Mouse (Mus musculus) erythroblast, embryonic 14.5 days (primary cell): ENCODE measurements around the gene Olfr1012. TPM values are rescaled to one million over a fixed set of nuclear protein-coding genes. Genes with fewer than 3 reads are reported as not detected.

ENCODE experiments used
- H3K27me3 ChIP-seq: 2 replicates; pipeline ENCODE4 v1.6.1; 2012; ENCODE audit warnings: inconsistent platforms; ENCODE audit not compliant: control insufficient read depth
- H3K36me3 ChIP-seq: 2 replicates; pipeline ENCODE4 v1.6.1; 2012; ENCODE audit warnings: mild to moderate bottlenecking, inconsistent platforms; ENCODE audit not compliant: control insufficient read depth
- H3K4me1 ChIP-seq: 2 replicates; pipeline ENCODE4 v1.6.1; 2012; ENCODE audit warnings: inconsistent platforms; ENCODE audit not compliant: control insufficient read depth
- H3K4me3 ChIP-seq: replicated peaks from 2 replicates; pipeline ENCODE3; 2012; ENCODE audit warnings: moderate library complexity, mild to moderate bottlenecking, inconsistent platforms
- H3K9me3 ChIP-seq: 2 replicates; pipeline ENCODE4 v1.6.1; 2012; ENCODE audit warnings: low read length, inconsistent platforms, mixed read lengths; ENCODE audit not compliant: control insufficient read depth
- GATA1 ChIP-seq: IDR thresholded peaks from 2 replicates; pipeline ENCODE4 v1.6.1; 2012; ENCODE audit warnings: low read length, inconsistent platforms, mixed read lengths
- TAL1 ChIP-seq: IDR thresholded peaks from 3 replicates; pipeline ENCODE4 v1.6.1; 2012; ENCODE audit warnings: low read length, inconsistent platforms, mixed read lengths
- polyA plus RNA-seq: library from polyadenylated mRNA; stranded (reverse); fragments of >175 nt; gene quantifications from 2 replicates; pipeline ENCODE4 v1.2.3, GENCODE M21; 2012

Gene Olfr1012
- polyA plus RNA-seq, result not detected in 2 replicates

DNA sequence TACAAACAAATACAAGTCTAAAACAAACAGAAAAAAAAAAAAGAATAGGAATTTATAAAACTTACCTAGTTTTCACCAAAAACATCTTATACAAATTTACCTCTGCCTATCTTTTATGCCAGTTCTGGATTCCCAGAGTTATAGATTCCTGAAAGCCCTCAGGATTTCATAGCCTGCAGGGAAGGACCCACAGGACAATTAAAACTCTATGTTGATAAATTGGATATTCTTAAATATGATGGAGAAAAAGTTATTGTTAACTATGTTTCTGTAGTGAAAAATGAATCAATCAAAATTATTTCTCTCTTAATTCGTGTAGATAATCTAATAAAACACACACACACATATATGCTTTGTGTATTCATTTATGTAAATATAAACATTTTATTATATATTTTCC is at the start of gene Olfr1012:
Gene Olfr1012 (minus strand): TSS at position 101 of the 400 bp plus-strand sequence.
- Histone ChIP-seq H3K9me3 (no peaks in the 10 kb centered on the region), H3K27me3 (no peaks in the 10 kb centered on the region), H3K36me3 (no peaks in the 10 kb centered on the region), H3K4me1 (no peaks in the 10 kb centered on the region), H3K4me3 (no peak within 1 kb of the TSS)
- TF ChIP-seq TAL1 (no peak), GATA1 (no peak)

DNA sequence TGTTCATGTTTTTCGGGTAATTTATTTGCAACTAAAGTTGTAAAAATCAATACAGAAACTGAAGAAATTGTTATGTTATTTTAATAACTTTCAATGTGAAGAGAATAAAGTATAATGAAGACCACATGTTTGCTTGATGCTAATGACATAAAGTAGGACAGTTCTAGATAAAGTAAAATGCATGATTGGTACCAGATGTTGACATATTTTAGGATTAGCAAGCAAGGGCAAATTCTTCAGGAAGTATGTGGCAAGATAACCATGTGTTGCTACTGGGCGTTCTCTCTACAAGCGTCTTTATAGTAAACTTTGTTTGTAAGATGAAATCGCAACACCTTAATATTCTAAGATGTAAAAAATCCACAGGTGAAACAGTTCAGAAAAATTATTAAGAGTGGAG is 41.9 kb upstream of the Olfr1012 start:
- no peak for TF ChIP-seq GATA1
- TF ChIP-seq TAL1, result no peak
- Histone ChIP-seq H3K4me3 (no peak overlapping the region), H3K9me3 (no peaks in the 10 kb centered on the region), H3K36me3 (no peaks in the 10 kb centered on the region), H3K27me3 (no peaks in the 10 kb centered on the region), H3K4me1 (no peaks in the 10 kb centered on the region)

DNA sequence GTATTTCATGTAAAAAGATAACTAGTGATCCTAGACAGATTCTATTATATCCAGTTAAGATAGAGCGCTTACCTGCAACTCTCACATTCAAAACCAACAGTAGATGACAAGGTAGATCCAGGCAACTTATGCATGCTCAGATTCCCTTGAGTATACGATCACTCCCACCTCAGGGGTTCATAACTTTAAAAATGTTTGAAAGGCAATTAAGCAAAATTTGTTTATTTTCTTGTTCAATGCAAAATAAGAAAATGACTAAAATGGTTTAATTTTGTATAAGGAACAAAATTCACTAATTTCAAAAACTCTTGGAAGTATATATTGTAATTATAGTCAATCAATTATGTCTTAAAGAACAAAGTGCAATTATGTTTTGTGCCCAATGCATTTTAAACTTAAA is 39.9 kb upstream of the Olfr1012 start, which contains the start of gene Olfr1016:
Gene Olfr1016 (minus strand): TSS at position 101 of the 400 bp plus-strand sequence.
- Histone ChIP-seq H3K4me3 (no peak within 1 kb of the TSS), H3K36me3 (no peaks in the 10 kb centered on the region), H3K4me1 (no peaks in the 10 kb centered on the region), H3K9me3 (no peaks in the 10 kb centered on the region), H3K27me3 (no peaks in the 10 kb centered on the region)
- no peak for TF ChIP-seq TAL1
- TF ChIP-seq GATA1, result no peak

DNA sequence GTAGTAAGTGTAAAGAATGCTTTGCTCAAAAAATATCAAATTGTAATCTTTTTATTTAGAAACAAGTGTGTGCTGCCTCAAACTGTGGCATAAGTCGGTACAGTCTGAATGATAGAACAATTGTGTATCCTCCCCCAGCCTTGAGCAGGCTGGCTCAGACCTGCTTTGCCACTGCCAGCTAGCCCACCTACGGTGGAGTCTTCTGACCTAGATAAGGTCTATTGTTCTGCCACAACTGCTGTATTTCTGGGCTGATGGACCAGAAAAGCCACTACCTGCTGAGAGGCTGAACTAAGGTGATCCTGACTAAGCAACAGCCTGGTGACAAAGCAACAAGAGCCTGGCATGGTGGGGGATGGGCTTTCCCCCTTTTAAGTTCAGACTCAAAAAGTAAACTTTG is 29.8 kb upstream of the Olfr1012 start:
- no peak overlapping the region for H3K4me3 ChIP-seq
- TF ChIP-seq TAL1 (no peak), GATA1 (no peak)
- no peaks in the 10 kb centered on the region for H3K27me3 ChIP-seq
- no peaks in the 10 kb centered on the region for H3K9me3 ChIP-seq
- H3K4me1 ChIP-seq, result no peaks in the 10 kb centered on the region
- no peaks in the 10 kb centered on the region for H3K36me3 ChIP-seq

DNA sequence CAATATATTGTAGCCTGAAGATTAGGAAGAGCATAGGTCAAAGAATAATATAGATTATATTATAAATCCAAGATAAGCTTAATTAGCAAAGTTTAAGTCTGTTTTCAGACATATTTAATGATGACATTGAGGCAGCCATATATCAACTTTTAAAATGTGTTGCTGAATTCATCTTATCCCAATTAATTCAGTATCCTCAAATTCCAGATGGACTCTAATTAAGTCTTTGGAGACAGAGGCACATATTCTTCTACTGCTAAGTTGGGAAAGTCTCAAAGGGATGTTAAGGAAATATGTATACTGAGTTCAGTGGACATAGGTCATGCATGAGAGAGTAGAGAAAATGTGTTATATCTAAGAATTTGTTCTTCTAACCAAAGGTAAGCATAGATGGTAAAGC is 19.2 kb upstream of the Olfr1012 start, which contains the start of gene Olfr1015:
Gene Olfr1015 (plus strand): TSS at position 301 of the 400 bp plus-strand sequence.
- no peak within 1 kb of the TSS for H3K4me3 ChIP-seq
- peaks cover 6% of the 10 kb centered on the region for H3K9me3 ChIP-seq

DNA sequence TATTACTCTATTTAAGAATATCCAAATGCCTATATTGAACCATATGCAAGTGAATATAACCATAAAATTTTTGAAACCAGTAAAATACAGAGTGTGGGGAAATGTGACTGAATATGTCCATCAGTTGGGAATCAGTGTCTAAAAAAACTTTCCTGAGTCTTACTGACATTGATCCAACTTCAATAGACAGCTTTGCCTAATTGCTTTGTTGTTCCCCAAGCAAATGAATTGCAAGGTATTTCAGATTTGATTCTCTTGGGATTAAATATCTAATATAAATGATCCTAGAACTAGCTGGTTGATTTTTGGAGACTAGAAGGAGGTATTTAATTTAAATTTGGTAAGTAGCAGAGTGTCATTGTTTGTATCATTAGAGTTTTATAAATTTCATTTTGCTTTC is 9.8 kb upstream of the Olfr1012 start, which contains the start of gene Olfr1014:
Gene Olfr1014 (plus strand): TSS at position 301 of the 400 bp plus-strand sequence.
- Histone ChIP-seq H3K4me3 (no peak within 1 kb of the TSS), H3K36me3 (no peaks in the 10 kb centered on the region), H3K27me3 (no peaks in the 10 kb centered on the region), H3K9me3 (no peaks in the 10 kb centered on the region), H3K4me1 (no peaks in the 10 kb centered on the region)
- TF ChIP-seq TAL1, result no peak
- TF ChIP-seq GATA1, result no peak

More for the DNA sequence above, 19.2 kb upstream of the Olfr1012 start, which contains the start of gene Olfr1015:
- H3K36me3 ChIP-seq, result no peaks in the 10 kb centered on the region
- TF ChIP-seq GATA1, result no peak
- no peak for TF ChIP-seq TAL1
- no peaks in the 10 kb centered on the region for H3K4me1 ChIP-seq
- no peaks in the 10 kb centered on the region for H3K27me3 ChIP-seq

DNA sequence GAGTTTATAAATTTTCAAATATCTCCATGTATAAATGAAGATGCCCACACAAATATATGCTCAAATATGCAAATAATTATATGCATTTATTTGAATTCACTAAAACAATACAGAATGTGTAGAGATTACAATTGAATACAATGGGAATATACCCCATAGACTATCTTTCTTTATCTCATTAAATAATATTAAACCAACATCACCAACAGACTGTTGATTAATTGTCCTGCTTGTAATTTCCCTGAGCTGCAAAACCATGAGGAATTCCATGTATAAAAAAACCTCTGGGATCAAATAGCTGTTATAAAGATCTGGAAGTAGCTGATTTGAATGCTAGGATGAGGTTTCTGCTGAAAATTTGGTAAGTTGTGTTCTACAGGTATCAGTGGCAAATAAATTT is 4.2 kb upstream of the Olfr1012 start, which contains the start of gene Olfr1013:
Gene Olfr1013 (plus strand): TSS at position 301 of the 400 bp plus-strand sequence.
- Histone ChIP-seq H3K4me3 (no peak within 1 kb of the TSS), H3K4me1 (no peaks in the 10 kb centered on the region), H3K9me3 (no peaks in the 10 kb centered on the region), H3K27me3 (no peaks in the 10 kb centered on the region), H3K36me3 (no peaks in the 10 kb centered on the region)
- TF ChIP-seq TAL1, result no peak
- TF ChIP-seq GATA1, result no peak

DNA sequence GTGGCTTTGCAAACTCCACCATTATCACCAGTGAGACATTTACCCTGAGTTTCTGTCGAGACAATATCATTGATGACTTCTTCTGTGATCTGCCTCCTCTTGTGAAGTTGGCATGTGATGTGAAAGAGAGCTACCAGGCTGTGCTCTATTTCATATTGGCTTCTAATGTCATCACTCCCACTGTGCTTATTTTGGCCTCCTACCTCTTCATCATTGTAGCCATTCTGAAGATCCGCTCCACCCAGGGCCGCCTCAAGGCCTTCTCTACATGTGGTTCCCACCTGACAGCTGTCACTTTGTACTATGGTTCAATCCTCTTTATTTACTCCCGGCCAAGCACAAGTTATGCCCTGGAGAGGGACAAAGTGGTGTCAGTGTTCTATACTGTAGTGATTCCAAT is 8.7 kb downstream of the Olfr1012 start:
- Histone ChIP-seq H3K4me1 (no peaks in the 10 kb centered on the region), H3K36me3 (no peaks in the 10 kb centered on the region), H3K27me3 (no peaks in the 10 kb centered on the region), H3K4me3 (no peak overlapping the region), H3K9me3 (peaks cover 5% of the 10 kb centered on the region; the same call in 1 of the 2 replicates)
- TF ChIP-seq GATA1 (no peak), TAL1 (no peak)

DNA sequence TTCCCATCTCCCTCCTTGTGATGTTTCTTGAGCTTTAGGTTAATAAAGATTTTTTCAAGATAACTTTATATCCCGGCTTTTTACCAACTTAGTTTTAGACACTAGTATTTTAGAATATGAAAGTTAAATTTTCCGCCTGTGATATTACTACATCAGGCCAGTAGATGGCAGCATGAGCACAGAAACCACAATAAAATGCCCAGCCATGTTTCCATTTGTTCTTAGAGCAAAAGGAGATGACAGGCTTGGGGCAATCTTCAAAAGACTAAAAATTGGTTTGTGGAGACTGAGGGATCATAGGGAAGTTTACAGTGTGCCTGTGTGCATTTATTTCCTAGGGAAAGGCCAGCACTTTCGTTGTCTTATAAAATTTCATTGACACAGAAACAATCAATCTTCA is 36.8 kb downstream of the Olfr1012 start:
- no peaks in the 10 kb centered on the region for H3K36me3 ChIP-seq
- no peaks in the 10 kb centered on the region for H3K9me3 ChIP-seq
- no peaks in the 10 kb centered on the region for H3K4me1 ChIP-seq
- H3K4me3 ChIP-seq, result no peak overlapping the region
- TF ChIP-seq GATA1 (no peak), TAL1 (no peak)
- H3K27me3 ChIP-seq, result no peaks in the 10 kb centered on the region

DNA sequence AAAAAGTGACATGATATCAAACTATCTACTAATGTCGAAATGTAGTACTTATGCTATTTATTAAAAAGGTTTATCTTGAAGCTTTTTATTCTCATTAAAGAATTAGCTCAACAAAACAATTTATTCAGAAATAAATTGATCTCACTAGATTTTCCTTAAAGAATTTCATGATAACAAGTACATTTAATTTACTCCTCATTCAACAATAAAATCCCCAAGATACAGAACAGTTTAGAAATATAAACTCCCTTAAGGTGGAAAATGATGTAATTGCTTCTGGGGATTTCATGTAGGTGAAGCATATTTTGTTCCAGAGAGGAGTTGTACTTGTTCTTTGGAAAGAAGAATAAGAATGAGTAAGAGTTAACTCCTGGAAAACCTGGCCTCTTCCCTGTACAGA is 47.4 kb downstream of the Olfr1012 start, which contains the start of gene Olfr1009:
Gene Olfr1009 (plus strand): TSS at position 301 of the 400 bp plus-strand sequence.
- no peaks in the 10 kb centered on the region for H3K27me3 ChIP-seq
- H3K36me3 ChIP-seq, result no peaks in the 10 kb centered on the region
- no peak for TF ChIP-seq TAL1
- TF ChIP-seq GATA1, result no peak
- peaks cover 3% of the 10 kb centered on the region; the same call in 1 of the 2 replicates for H3K9me3 ChIP-seq
- no peaks in the 10 kb centered on the region for H3K4me1 ChIP-seq
- no peak within 1 kb of the TSS for H3K4me3 ChIP-seq
